Mouse (Mus musculus): ENCODE data around the gene Nyap1.

The Nyap1 gene

GRCm38 (mm10) chr5:137741023-137741931, at the start of gene Nyap1:
Nyap1 (minus strand) TSS chr5:137741607.
- DNase-seq (ENCODE audit: low spot score) = peak; percentile 62

- DNase-seq (ENCODE audit: low spot score) = no peak
Observed at GRCm38 (mm10) chr5:137788946-137789531, 47.6 kb upstream of the Nyap1 start.

GRCm38 (mm10) chr5:137788171-137788570, 46.8 kb upstream of the Nyap1 start:
- DNase-seq (ENCODE audit: low spot score) = no peak

- DNase-seq (ENCODE audit: low spot score) = peak; percentile 95
Observed at GRCm38 (mm10) chr5:137787151-137787928, 45.9 kb upstream of the Nyap1 start, which contains the start of the genes Mepce and Zcwpw1. Mepce (minus strand) TSS chr5:137787655. Zcwpw1 (plus strand) TSS chr5:137787798.

- DNase-seq (ENCODE audit: low spot score) = peak; percentile 99
Observed at GRCm38 (mm10) chr5:137786109-137786942, 44.9 kb upstream of the Nyap1 start.

GRCm38 (mm10) chr5:137785164-137786031, 44.0 kb upstream of the Nyap1 start:
- DNase-seq (ENCODE audit: low spot score) = peak; percentile 31

- no peak for DNase-seq (ENCODE audit: low spot score)
Observed at GRCm38 (mm10) chr5:137784546-137784945, 43.1 kb upstream of the Nyap1 start.

- no peak for DNase-seq (ENCODE audit: low spot score)
Observed at GRCm38 (mm10) chr5:137783901-137784540, 42.6 kb upstream of the Nyap1 start.

GRCm38 (mm10) chr5:137782776-137783522, 41.5 kb upstream of the Nyap1 start:
- no peak for DNase-seq (ENCODE audit: low spot score)

- DNase-seq (ENCODE audit: low spot score) = no peak
Observed at GRCm38 (mm10) chr5:137781661-137782060, 40.3 kb upstream of the Nyap1 start.

GRCm38 (mm10) chr5:137779053-137779933, 37.9 kb upstream of the Nyap1 start:
- no peak for DNase-seq (ENCODE audit: low spot score)

GRCm38 (mm10) chr5:137778635-137779034, 37.2 kb upstream of the Nyap1 start, which contains the start of gene Ppp1r35:
Ppp1r35 (plus strand) TSS chr5:137778849.
- DNase-seq (ENCODE audit: low spot score) = peak; percentile 96

- no peak for DNase-seq (ENCODE audit: low spot score)
Observed at GRCm38 (mm10) chr5:137777267-137777845, 35.9 kb upstream of the Nyap1 start.

- no peak for DNase-seq (ENCODE audit: low spot score)
Observed at GRCm38 (mm10) chr5:137776408-137776918, 35.1 kb upstream of the Nyap1 start.

GRCm38 (mm10) chr5:137775587-137776290, 34.3 kb upstream of the Nyap1 start:
- DNase-seq (ENCODE audit: low spot score) = no peak

GRCm38 (mm10) chr5:137772755-137773154, 31.3 kb upstream of the Nyap1 start:
- no peak for DNase-seq (ENCODE audit: low spot score)

GRCm38 (mm10) chr5:137770709-137771108, 29.3 kb upstream of the Nyap1 start:
- no peak for DNase-seq (ENCODE audit: low spot score)

Data from lung, postnatal 25 days (tissue).